Mouse (Mus musculus) C2C12 (cell line): ENCODE results near the gene Serpinf2. TPM values are rescaled to one million over a fixed set of nuclear protein-coding genes. Genes with fewer than 3 reads are reported as not detected.

Source experiments
- H3K27me3 ChIP-seq: one replicate; pipeline ENCODE4 v1.6.1; 2011; ENCODE audit not compliant: control insufficient read depth, insufficient read depth, insufficient read length
- H3K36me3 ChIP-seq: one replicate; pipeline ENCODE4 v1.6.1; 2011; ENCODE audit not compliant: control insufficient read depth, insufficient read depth
- H3K4me3 ChIP-seq: one replicate; pipeline ENCODE4 v1.5.1; 2011; ENCODE audit warnings: mild to moderate bottlenecking, control low read depth; ENCODE audit not compliant: poor library complexity, insufficient read depth, severe bottlenecking
- H3K79me2 ChIP-seq: one replicate; pipeline ENCODE4 v1.6.1; 2011; ENCODE audit not compliant: control insufficient read depth, insufficient read depth
- H3K79me3 ChIP-seq: one replicate; pipeline ENCODE4 v1.6.1; 2011; ENCODE audit warnings: low read depth, control low read depth
- H3ac ChIP-seq: one replicate; pipeline ENCODE3; 2011; ENCODE audit warnings: low read depth; ENCODE audit not compliant: control insufficient read depth, insufficient read length
- CEBPB ChIP-seq: IDR thresholded peaks from one replicate; pipeline ENCODE4 v1.6.1; 2011; ENCODE audit warnings: low read depth, mild to moderate bottlenecking, control low read depth, moderate library complexity
- CTCF ChIP-seq: IDR thresholded peaks from one replicate; pipeline ENCODE4 v1.5.1; 2011; ENCODE audit not compliant: control insufficient read depth, insufficient read depth, insufficient read length
- FOSL1 ChIP-seq: IDR thresholded peaks from one replicate; pipeline ENCODE4 v1.8.0; 2011; ENCODE audit warnings: mild to moderate bottlenecking, low read length; ENCODE audit not compliant: poor library complexity, insufficient read depth, severe bottlenecking
- MAX ChIP-seq: IDR thresholded peaks from one replicate; pipeline ENCODE4 v1.6.1; 2011; ENCODE audit warnings: mild to moderate bottlenecking, control low read depth
- MYOD1 ChIP-seq: IDR thresholded peaks from one replicate; pipeline ENCODE4 v1.6.1; 2011; ENCODE audit warnings: low read depth; ENCODE audit not compliant: control insufficient read depth, insufficient read length
- MYOG ChIP-seq: IDR thresholded peaks from one replicate; pipeline ENCODE4 v1.6.1; 2011; ENCODE audit not compliant: control insufficient read depth, insufficient read length; ENCODE audit errors: extremely low read depth
- USF1 ChIP-seq: IDR thresholded peaks from one replicate; pipeline ENCODE4 v1.6.1; 2011; ENCODE audit warnings: low read depth, mild to moderate bottlenecking, control low read depth, moderate library complexity
- polyA plus RNA-seq: library from polyadenylated mRNA; unstranded; fragments of >200 nt; fragmentation: generic; extraction: Trizol; gene quantifications from one replicate; pipeline ENCODE4 v1.2.1, GENCODE M21; 2012; ENCODE audit warnings: missing spikeins

Gene Serpinf2
- polyA plus RNA-seq, 1 experiment = 0.07 TPM

DNA sequence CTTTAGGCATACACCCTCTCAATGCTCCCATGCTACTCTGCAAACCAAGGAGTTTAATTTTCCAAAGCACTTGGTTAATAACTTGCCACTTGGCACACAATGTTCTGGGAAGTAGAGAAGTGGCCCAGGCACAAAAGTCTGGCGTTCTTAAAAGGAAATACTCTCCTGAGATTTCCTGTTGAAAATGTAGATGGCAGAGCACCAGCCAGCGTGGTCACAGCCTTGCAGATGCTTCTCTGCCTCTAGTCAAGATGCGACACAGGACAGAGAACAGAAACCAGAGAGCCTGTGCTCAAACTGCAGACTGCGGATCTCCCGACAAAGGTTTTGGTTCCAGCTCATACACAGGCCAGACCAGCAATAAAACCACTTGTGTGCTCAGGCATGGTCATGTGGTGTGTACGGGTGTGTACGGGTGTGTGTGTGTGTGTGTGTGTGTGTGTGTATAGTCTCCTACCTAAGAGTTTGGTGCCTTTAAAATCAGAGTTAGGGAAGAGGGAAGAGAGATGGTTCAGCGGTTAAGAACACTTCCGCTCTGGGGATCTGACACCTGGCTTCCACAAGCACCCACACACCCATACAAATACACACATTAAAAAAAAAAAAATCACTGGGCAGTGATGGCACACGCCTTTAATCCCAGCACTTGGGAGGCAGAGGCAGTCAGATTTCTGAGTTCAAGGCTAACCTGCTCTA, 15.8 kb upstream of the Serpinf2 start:
- H3K4me3 ChIP-seq = no peak overlapping the region
- peaks cover 14% of the 10 kb centered on the region for H3K79me3 ChIP-seq
- TF ChIP-seq CEBPB (no peak), MYOG (no peak), FOSL1 (no peak), USF1 (no peak), CTCF (no peak), MYOD1 (no peak), MAX (no peak)
- H3K36me3 ChIP-seq = peaks cover 7% of the 10 kb centered on the region
- H3K79me2 ChIP-seq = peaks cover 41% of the 10 kb centered on the region
- H3ac ChIP-seq = peak overlapping the region; percentile 41
- H3K27me3 ChIP-seq = no peaks in the 10 kb centered on the region

- Histone ChIP-seq H3K79me2 (peaks cover 43% of the 10 kb centered on the region), H3ac (peak within 1 kb of the TSS; percentile 75), H3K36me3 (peaks cover 7% of the 10 kb centered on the region), H3K27me3 (no peaks in the 10 kb centered on the region), H3K79me3 (peaks cover 14% of the 10 kb centered on the region), H3K4me3 (peak within 1 kb of the TSS; percentile 46)
- TF ChIP-seq CEBPB (no peak), FOSL1 (no peak), MYOG (no peak), USF1 (peak; percentile 99), MAX (peak; percentile 97), MYOD1 (no peak), CTCF (peak; percentile 58)
Measured at GRCm38 (mm10) chr11:75453991-75454930, 14.9 kb upstream of the Serpinf2 start, which contains the start of gene Wdr81. TSS of gene Wdr81 (minus strand) at chr11:75454717.

- Histone ChIP-seq H3ac (no peak overlapping the region), H3K79me3 (peaks cover 14% of the 10 kb centered on the region), H3K36me3 (peaks cover 16% of the 10 kb centered on the region), H3K27me3 (no peaks in the 10 kb centered on the region), H3K79me2 (peaks cover 43% of the 10 kb centered on the region), H3K4me3 (no peak overlapping the region)
- TF ChIP-seq MYOD1 (no peak), CEBPB (no peak), MYOG (no peak), MAX (no peak), FOSL1 (no peak), CTCF (no peak), USF1 (no peak)
Measured at GRCm38 (mm10) chr11:75452812-75453557, 13.6 kb upstream of the Serpinf2 start.

DNA sequence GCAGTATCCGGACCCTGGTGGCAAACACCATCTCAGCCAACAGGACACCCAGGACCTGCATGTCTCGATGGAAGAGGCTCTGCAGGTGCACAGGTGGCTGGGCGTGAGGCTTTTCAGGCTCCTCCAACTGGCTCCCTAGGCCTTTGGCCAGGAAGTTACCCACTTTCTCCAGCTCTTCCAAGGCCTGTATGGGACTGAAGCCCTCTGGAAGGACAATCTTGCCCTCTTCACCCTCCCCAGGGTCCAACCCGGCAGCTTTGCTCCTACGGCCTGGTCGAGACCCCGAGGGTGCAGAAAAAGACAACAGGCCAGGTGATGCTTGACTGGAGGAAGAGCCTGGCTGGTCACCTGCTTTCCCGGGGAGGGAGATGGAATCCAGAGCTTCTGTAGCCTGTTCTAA, 12.7 kb upstream of the Serpinf2 start:
- H3K27me3 ChIP-seq = no peaks in the 10 kb centered on the region
- H3ac ChIP-seq = no peak overlapping the region
- TF ChIP-seq CTCF = no peak
- TF ChIP-seq CEBPB = no peak
- TF ChIP-seq MYOD1 = no peak
- no peak for TF ChIP-seq FOSL1
- no peak for TF ChIP-seq MAX
- TF ChIP-seq USF1 = no peak
- no peak for TF ChIP-seq MYOG
- peaks cover 14% of the 10 kb centered on the region for H3K79me3 ChIP-seq
- H3K79me2 ChIP-seq = peaks cover 43% of the 10 kb centered on the region
- H3K4me3 ChIP-seq = no peak overlapping the region
- H3K36me3 ChIP-seq = peaks cover 26% of the 10 kb centered on the region

DNA sequence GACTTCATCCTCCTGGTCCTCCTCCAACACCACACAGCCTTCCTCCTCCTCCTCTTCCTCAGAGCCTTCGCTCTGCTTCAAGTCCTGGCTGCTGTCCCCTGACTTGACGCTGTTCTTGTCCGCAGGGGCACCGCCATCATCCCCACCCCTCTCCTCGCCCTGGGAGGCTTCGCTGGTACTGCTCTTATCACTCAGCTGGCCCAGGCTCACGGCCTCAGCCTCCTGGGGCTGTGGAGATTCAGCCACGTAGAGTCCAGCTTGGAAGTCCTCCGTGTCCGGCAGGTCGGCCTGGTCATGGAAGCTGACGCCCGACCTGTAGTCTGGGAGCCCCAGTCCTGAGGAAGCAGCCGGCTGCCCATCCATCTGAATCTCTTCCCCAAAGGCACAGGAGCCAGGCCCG, 11.5 kb upstream of the Serpinf2 start:
- peaks cover 43% of the 10 kb centered on the region for H3K79me2 ChIP-seq
- no peak overlapping the region for H3ac ChIP-seq
- H3K4me3 ChIP-seq = no peak overlapping the region
- H3K79me3 ChIP-seq = peaks cover 14% of the 10 kb centered on the region
- peaks cover 35% of the 10 kb centered on the region for H3K36me3 ChIP-seq
- no peaks in the 10 kb centered on the region for H3K27me3 ChIP-seq
- TF ChIP-seq USF1 (no peak), FOSL1 (no peak), MYOG (no peak), CEBPB (no peak), MAX (no peak), MYOD1 (no peak), CTCF (no peak)
